Mouse (Mus musculus): Measurements from ENCODE around the gene Pim2.

The Pim2 gene

GRCm38 (mm10) chrX:7878007-7878419 lies at the start of gene Pim2:
Pim2 (plus strand) TSS chrX:7878262.
- peak; percentile 93 for DNase-seq (ENCODE audit: low read depth, low spot score)

- DNase-seq (ENCODE audit: low read depth, low spot score), result no peak
These were observed 40.9 kb upstream of the Pim2 start for GRCm38 (mm10) chrX:7837146-7837545.

GRCm38 (mm10) chrX:7840842-7841162 lies 37.3 kb upstream of the Pim2 start:
- no peak for DNase-seq (ENCODE audit: low read depth, low spot score)

GRCm38 (mm10) chrX:7841163-7842162 lies 36.6 kb upstream of the Pim2 start, which contains the start of gene Otud5:
Otud5 (plus strand) TSS chrX:7841364.
- peak; percentile 97 for DNase-seq (ENCODE audit: low read depth, low spot score)

GRCm38 (mm10) chrX:7842318-7842717 lies 35.7 kb upstream of the Pim2 start:
- DNase-seq (ENCODE audit: low read depth, low spot score), result peak; percentile 8

- no peak for DNase-seq (ENCODE audit: low read depth, low spot score)
These were observed 30.2 kb upstream of the Pim2 start for GRCm38 (mm10) chrX:7847845-7848244.

- peak; percentile 31 for DNase-seq (ENCODE audit: low read depth, low spot score)
These were observed 23.5 kb upstream of the Pim2 start for GRCm38 (mm10) chrX:7854578-7854977.

GRCm38 (mm10) chrX:7859191-7859753 lies 18.8 kb upstream of the Pim2 start:
- DNase-seq (ENCODE audit: low read depth, low spot score), result no peak

- no peak for DNase-seq (ENCODE audit: low read depth, low spot score)
These were observed 14.9 kb upstream of the Pim2 start for GRCm38 (mm10) chrX:7863181-7863580.

GRCm38 (mm10) chrX:7864551-7864950 lies 13.5 kb upstream of the Pim2 start:
- no peak for DNase-seq (ENCODE audit: low read depth, low spot score)

GRCm38 (mm10) chrX:7865343-7865742 lies 12.7 kb upstream of the Pim2 start:
- no peak for DNase-seq (ENCODE audit: low read depth, low spot score)

GRCm38 (mm10) chrX:7865786-7866185 lies 12.3 kb upstream of the Pim2 start:
- DNase-seq (ENCODE audit: low read depth, low spot score), result no peak

- DNase-seq (ENCODE audit: low read depth, low spot score), result no peak
These were observed 10.9 kb upstream of the Pim2 start for GRCm38 (mm10) chrX:7867141-7867540.

- DNase-seq (ENCODE audit: low read depth, low spot score), result peak; percentile 10
These were observed 9.6 kb upstream of the Pim2 start for GRCm38 (mm10) chrX:7868506-7868905.

GRCm38 (mm10) chrX:7869826-7870225 lies 8.2 kb upstream of the Pim2 start:
- peak; percentile 63 for DNase-seq (ENCODE audit: low read depth, low spot score)

GRCm38 (mm10) chrX:7878495-7878894 lies 433 bp downstream of the Pim2 start:
- DNase-seq (ENCODE audit: low read depth, low spot score), result no peak

GRCm38 (mm10) chrX:7879819-7880218 lies 1.8 kb downstream of the Pim2 start:
- DNase-seq (ENCODE audit: low read depth, low spot score), result peak; percentile 90

GRCm38 (mm10) chrX:7883841-7884567 lies 5.9 kb downstream of the Pim2 start, which contains the start of gene Slc35a2:
Slc35a2 (plus strand) TSS chrX:7884028.
- peak; percentile 86 for DNase-seq (ENCODE audit: low read depth, low spot score)

GRCm38 (mm10) chrX:7898211-7898610 lies 20.1 kb downstream of the Pim2 start:
- DNase-seq (ENCODE audit: low read depth, low spot score), result no peak

- DNase-seq (ENCODE audit: low read depth, low spot score), result peak; percentile 93
These were observed 21.1 kb downstream of the Pim2 start, which contains the start of the genes Pqbp1 and Timm17b for GRCm38 (mm10) chrX:7898880-7899874. Pqbp1 (minus strand) TSS chrX:7899269. Timm17b (plus strand) TSS chrX:7899357.

GRCm38 (mm10) chrX:7904441-7904840 lies 26.4 kb downstream of the Pim2 start:
- DNase-seq (ENCODE audit: low read depth, low spot score), result no peak
